Mouse (Mus musculus): ENCODE data around the gene Ppp1r2.

Ppp1r2 gene

DNA sequence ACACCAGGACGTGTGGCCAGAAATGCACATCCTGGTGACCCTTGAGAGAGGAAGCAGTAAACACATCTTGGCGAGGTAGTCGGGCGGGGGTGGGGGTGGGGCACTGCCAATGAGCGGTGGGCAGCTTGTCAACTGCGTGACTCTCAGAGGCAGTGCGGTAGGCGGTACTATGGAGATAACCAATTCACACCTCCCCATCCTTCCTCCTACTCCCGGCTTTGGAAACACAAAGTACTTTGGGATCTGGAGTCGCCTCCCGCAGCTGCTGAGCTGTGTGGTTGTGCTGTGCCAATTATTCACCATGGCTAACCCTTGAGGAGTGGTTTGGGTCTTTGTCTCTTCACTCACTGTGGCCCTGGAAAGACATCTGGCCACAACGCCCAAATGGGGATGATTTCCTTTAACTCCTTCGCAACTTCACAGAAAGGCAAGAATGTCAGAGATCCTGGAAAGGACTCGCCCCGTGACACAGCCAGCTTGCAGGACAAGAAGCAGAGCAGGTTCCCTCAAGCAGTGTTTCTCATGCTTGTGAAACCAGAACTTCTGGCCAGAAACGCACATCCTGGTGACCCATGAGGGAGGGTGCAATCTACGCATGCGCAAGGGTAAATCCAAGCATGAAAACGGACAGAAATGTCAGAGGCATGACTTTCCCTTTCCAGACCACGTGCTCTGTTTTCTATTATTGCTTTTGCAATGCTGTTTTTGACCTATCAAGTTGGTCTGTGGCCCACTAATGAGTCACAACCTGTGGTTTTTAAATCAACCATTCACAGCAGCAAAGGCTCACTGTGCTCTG is 41.3 kb downstream of the Ppp1r2 start:
- DNase-seq = peak; percentile 86

DNA sequence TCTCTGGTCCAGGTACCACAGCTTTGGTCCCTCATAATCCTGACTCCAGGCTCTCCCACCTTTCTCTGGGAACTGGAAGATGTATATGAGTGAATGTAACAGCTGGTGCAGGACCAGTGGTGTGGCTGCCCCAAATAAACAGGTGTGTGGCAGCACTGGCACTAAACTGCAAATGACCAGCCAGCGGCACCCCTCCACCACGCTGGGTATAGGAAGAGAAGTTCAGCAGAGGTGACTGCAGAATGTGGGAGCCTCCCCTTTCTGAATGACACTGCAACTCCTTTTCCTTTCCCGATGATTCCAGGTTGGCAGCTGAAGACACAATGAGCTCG is 41.9 kb downstream of the Ppp1r2 start:
- no peak for DNase-seq

DNA sequence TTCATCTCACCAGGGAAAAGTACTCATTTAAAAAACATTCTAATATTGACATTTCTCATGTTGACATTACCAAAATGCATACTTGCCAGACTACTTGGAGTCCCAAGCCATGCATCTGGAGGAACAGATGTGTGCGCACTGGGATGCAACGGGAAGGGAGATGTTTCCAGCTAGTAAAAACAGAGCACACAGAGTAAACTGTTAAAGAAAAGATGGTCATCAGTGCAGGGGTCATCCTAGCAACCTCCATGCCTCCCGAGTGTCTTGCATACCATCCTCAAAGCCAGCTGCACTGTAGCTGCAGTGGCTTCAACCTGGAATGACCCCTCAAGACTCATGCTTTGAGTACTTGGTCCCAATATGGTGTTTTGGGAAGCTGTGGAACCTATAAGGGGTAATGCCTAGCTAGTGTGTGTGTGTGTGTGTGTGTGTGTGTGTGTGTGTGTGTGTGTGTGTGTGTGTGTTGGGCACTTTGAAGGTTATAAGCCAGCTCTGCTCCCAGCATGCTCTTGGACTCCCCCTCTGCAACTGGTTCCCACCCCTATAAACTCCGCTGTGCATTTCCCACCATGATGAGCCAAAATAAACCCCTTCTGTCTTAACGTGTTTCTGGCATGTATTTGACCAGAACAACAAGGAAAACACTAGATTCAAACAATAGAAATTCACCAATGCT is 42.4 kb downstream of the Ppp1r2 start:
- DNase-seq = no peak

DNA sequence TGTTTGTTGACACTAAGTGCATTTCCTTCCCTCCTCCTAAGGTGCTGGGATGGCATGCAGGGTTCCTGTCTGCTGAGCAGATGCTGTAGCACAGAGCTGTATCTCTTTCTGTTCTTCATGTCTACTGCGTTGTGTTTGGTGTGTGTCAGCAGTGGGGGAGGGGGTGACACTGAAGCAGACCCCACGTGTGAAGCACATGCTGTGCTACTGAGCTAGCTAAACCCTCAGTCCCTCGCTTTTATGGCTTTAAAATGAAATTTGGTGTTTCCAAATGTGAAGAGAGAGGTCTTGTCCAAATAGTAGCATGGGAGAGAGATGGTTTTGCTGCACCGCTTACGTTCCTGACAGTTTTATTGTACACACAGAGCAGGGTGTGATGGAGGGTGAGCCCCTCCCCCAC is 43.5 kb downstream of the Ppp1r2 start:
- no peak for DNase-seq

DNA sequence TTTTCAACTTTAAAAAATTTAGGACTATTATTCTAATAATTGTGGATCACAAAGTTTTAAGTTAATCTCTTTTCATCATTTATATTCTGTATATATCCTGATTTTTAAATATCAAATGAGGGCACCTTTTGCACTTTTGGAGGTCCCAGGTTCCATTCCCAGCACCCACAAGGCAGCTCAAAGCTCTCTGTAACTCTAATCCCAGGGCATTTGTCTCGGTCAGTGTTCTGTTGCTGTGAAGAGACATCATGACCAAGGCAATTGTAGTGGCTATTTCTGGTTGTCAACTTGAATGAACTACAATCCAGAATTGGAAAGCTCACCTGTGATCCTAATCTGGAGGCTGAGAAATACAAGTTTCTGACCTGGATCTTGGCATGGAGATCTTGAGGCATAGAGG is 47.3 kb downstream of the Ppp1r2 start:
- no peak for DNase-seq

DNA sequence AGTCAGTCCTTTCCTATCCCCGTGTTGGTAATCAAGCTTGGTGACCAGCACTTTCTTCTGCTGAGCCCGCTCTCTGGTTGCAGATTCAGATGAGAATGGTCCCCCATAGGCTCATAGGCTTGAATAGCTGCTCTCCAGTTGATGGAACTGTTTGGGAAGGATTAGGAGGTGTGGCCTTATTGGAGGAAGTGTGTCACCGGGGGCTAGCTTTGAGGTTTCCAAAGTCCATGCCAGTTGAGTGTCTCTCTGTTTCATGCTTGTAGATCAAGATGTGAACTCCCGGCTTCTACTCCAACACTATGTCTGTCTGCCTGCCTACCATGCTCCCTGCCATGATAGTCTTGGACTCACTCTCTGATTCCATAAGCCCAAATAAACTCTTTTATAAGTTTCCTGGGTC is 59.8 kb downstream of the Ppp1r2 start:
- no peak for DNase-seq

DNA sequence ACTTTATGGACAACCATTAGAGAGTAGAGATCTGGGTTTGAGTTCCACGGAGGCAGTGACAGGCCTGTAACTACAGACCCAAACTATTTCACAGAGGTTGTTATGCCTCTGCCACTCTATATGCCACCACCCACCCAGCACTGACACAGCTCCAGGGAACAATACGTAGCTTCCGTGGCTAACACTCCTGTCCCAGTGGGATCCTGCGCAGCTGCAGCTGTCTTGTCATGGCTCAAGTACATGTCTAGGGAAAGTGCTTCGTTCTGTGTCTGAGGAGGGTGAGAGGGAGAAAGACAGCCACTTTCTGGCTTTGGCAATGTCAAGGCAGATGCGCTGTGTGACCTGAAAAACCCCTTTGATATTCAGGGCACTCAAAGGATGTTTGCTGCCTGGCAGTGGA is 61.6 kb downstream of the Ppp1r2 start:
- peak; percentile 1 for DNase-seq

DNA sequence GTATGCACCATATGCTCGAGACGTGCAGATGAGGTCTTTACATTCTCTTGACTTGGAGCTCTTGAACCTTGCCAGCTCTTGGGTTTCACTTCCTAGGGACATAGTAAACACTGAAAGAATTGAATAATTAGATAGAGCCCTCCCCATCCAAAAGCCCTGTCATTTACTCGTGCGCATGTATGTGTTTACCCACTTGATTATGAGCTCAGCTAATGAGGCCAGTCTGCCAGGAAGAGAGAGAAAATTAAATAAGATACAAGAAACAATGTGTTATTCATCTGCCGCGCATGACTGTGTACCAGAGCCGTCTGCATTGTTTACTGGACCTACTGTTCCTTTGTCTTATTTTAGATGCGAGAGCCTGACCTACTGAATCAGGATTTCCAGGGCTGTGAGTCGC is 63.6 kb downstream of the Ppp1r2 start:
- DNase-seq = peak; percentile 1

DNA sequence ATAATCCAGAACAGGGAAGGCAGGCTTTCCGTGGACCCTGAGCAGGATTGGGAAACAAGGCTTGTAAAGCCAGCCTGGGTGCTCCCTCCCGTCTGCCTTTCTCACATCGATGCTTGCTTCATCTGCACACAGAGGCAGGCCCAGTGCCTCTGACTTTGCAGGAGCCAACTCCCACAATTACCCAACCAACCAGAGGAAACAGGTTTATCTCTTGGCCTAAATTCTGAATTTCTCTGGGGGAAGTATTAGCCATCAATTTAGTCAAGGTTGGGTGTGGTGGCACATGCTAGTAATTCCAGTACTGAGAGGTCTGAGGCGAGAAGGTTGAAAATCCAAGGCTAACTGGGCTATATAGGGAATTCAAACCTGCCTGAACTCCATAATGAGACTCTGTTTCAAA is 64.6 kb downstream of the Ppp1r2 start:
- no peak for DNase-seq

DNA sequence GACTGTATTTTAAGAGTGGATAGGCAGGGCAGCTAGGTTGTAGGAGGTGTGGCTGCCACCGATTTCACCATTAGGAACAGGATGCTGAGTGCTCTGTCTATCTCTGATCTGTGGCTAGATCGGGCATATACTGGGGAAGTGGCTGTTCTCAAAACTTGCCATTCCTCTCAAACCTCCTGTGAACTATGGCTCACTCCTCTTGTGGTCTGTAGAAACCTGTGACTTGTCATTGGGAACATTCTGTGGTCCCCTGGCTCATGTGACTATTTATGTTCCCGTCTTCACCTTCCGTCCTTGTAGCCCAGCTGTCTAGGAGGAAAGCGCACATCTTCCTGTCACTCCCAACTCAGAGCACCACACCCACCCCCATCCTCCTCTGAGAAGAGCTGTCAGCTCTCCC is 65.2 kb downstream of the Ppp1r2 start:
- DNase-seq = peak; percentile 0

DNA sequence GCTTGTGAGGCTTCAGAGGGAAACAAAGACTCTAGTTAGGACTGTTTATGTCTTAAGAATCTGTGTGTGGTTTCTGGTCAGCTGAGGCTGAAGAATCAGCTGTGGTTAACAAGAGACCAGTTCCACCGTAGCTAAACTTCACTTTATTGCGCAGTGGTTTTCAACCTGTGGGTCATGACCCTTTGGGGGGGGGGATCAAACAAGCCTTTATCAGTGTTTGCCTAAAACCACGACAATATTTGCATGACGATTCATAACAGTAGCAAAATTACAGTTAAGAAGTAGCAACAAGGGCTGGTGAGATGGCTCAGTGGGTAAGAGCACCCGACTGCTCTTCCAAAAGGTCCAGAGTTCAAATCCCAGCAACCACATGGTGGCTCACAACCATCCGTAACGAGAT is 69.4 kb downstream of the Ppp1r2 start:
- peak; percentile 0 for DNase-seq

DNA sequence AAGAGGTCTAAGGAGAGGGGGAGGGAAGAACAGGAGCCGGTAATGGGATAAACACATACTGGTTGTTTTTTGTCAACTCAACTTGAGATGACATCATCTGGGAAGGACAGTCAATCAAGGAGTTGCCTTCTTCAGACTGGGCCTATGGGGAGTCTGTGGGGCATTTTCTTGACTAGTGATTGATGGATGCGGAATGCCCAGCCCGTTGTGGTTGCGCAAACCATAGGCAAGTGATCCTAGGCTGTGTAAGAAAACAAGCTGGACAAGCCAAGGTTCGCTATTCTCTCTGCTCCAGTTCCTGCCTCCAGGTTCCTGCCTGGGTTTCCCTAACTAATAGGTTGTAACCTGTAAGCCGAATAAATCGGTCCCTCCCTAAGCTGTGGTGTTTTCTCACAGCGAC is 69.9 kb downstream of the Ppp1r2 start:
- DNase-seq = peak; percentile 0

DNA sequence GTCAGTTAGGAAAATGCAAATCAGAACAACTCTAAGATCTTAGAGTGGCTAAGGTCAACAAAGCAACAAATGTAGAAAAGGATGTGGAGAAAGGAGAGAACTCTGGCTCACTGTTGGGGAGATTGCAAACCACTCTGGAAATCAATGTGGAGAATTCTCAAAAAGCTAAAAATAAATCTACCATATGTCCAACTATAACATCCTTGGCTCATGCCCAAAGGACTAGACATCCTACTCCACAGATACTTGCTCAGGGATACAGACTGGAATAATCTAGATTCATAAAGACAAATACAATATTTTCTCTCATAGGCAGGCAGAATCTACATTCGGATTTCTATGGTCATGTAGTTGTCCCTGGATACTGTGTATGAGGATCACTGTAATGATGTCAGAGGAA is 70.9 kb downstream of the Ppp1r2 start:
- no peak for DNase-seq

DNA sequence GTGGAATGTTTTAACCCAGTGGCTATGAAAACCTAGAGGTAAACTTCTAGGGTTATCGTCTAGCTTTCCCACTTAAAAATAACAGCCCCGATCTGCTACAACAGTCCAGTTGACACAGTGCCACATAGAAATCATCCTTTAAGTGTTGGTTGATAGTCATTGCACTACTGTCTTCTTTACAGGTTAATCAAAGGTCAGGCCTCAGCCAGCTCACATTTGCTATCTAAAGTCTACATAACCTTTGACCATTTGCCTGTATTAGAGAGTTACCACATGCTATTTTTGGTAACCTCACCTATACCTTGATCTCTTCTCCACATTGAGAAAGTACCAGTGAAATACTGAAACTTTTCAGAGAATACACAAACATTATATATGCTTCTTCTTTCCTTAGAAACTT is 73.4 kb downstream of the Ppp1r2 start:
- no peak for DNase-seq

All from right cerebral cortex, adult 18-20 months (tissue).